Mouse (Mus musculus): ENCODE data around the gene Olfr1191-ps1.
"Not testable (repeated sequence)": the region's sequence is repeated elsewhere in the genome, so short reads cannot be mapped to it uniquely, and the experiment has no call there.

The Olfr1191-ps1 gene

DNA sequence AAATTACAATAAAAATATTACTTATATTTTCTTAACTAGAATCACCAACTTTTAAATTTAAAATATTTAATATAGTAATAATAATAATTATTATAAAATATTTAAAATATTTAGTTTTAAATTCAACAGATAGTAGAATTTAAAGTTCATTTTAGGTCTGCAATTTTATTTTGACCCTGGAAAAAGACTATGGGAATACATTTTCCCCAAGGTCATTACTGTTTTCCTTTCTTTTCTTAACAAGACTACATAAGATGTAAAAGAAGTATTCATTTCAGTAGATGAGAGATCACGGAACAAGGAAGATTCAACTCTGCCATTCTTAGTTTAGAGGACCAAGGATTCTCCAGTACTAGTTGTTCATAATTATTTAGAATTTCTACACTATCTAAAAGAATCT, at the start of gene Olfr1191-ps1:
TSS of gene Olfr1191-ps1 (plus strand) at position 301 of the 400 bp plus-strand sequence.
- not testable (repeated sequence) for H3K4me3 ChIP-seq (replicated peaks; ENCODE audit: low read length); H3K27me3 ChIP-seq (ENCODE audit: insufficient read depth, low read length); H3K9me3 ChIP-seq (ENCODE audit: low read length); H3K36me3 ChIP-seq (ENCODE audit: insufficient read depth, low read length); H3K4me1 ChIP-seq (replicated peaks; ENCODE audit: low read depth, low read length)

DNA sequence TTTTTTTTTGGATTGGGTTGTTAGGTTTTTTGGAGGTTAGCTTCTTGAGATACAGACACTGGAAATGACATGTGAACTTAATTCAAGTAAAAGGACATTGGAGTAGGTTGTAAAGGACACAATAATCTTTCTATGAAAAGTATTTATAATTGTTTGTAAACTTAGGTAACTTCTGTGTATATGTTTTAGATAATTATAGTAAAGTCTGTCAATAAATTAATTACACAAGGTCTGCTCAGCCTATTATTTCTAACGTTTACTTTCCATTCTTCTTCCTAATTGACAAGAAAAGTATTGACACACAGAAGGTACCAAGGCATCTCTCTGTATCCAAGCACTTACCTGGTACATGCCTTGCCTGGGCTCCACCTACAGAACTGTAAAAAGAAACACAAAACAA, 7.9 kb downstream of the Olfr1191-ps1 start, which contains the start of gene Olfr1192-ps1:
TSS of gene Olfr1192-ps1 (plus strand) at position 301 of the 400 bp plus-strand sequence.
- Histone ChIP-seq H3K27me3 (ENCODE audit: insufficient read depth, low read length) (no peaks in the 10 kb centered on the region), H3K4me3 (replicated peaks; ENCODE audit: low read length) (no peak within 1 kb of the TSS), H3K9me3 (ENCODE audit: low read length) (no peaks in the 10 kb centered on the region), H3K36me3 (ENCODE audit: insufficient read depth, low read length) (no peaks in the 10 kb centered on the region), H3K4me1 (replicated peaks; ENCODE audit: low read depth, low read length) (no peaks in the 10 kb centered on the region)
- TF ChIP-seq NANOG (IDR thresholded peaks at IDR 0.05; ENCODE audit: borderline replicate concordance, low read length), result no peak
- no peak for TF ChIP-seq POU5F1 (IDR thresholded peaks at IDR 0.05; ENCODE audit: borderline replicate concordance, low read length)
- TF ChIP-seq CTCF (conservative IDR thresholded peaks at IDR 0.05; ENCODE audit: low read length), result no peak

- H3K27me3 ChIP-seq (ENCODE audit: insufficient read depth, low read length); H3K9me3 ChIP-seq (ENCODE audit: low read length); H3K36me3 ChIP-seq (ENCODE audit: insufficient read depth, low read length); H3K4me3 ChIP-seq (replicated peaks; ENCODE audit: low read length); H3K4me1 ChIP-seq (replicated peaks; ENCODE audit: low read depth, low read length): not testable (repeated sequence)
Measured at GRCm38 (mm10) chr2:88675328-88675727, 35.0 kb downstream of the Olfr1191-ps1 start, which contains the start of gene Olfr1193. TSS of gene Olfr1193 (plus strand) at chr2:88675628.

GRCm38 (mm10) chr2:88689087-88689486, 48.7 kb downstream of the Olfr1191-ps1 start, which contains the start of gene Olfr1195:
TSS of gene Olfr1195 (minus strand) at chr2:88689187.
- Histone ChIP-seq H3K4me1 (replicated peaks; ENCODE audit: low read depth, low read length) (no peaks in the 10 kb centered on the region), H3K36me3 (ENCODE audit: insufficient read depth, low read length) (no peaks in the 10 kb centered on the region), H3K4me3 (replicated peaks; ENCODE audit: low read length) (no peak within 1 kb of the TSS), H3K9me3 (ENCODE audit: low read length) (no peaks in the 10 kb centered on the region), H3K27me3 (ENCODE audit: insufficient read depth, low read length) (no peaks in the 10 kb centered on the region)
- TF ChIP-seq POU5F1 (IDR thresholded peaks at IDR 0.05; ENCODE audit: borderline replicate concordance, low read length) (no peak), CTCF (conservative IDR thresholded peaks at IDR 0.05; ENCODE audit: low read length) (no peak), NANOG (IDR thresholded peaks at IDR 0.05; ENCODE audit: borderline replicate concordance, low read length) (no peak)
